Mouse (Mus musculus): Measurements from ENCODE around the gene Chd8.

DNA sequence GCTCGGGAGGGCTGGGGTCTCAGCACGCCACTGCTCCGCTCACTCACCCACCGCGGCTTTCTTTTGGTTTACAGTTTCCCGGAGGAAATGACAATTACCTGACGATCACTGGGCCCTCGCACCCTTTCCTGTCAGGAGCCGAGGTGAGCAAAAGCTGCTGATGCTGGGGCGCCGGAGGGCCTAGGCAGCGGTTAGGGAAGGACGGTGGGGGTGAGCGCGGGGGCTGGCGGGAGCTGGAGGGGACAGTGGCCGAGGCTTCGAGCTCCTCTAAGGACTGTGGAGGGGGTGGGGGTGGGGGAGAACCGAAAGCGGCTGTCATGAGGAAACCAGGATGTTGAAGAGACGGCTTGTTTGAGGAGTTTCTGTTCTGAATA lies 22.2 kb upstream of the Chd8 start:
- TF ChIP-seq CTCF (IDR thresholded peaks at IDR 0.05; ENCODE audit: extremely low read depth, insufficient read length, insufficient replicate concordance, low read depth, low read length): no peak
- no peak for TF ChIP-seq POLR2A (IDR thresholded peaks at IDR 0.05; ENCODE audit: low read depth, low read length)

All from small intestine, adult 2 months (tissue).